Mouse (Mus musculus): ENCODE data around the gene Med8. TPM values are rescaled to one million over a fixed set of nuclear protein-coding genes. Genes with fewer than 3 reads are reported as not detected.

Gene Med8
- 76.1 and 87.3 TPM in 2 replicates for polyA plus RNA-seq (2011; ENCODE audit: insufficient read depth, insufficient read length, low read depth, missing spikeins)

- Histone ChIP-seq H3K9me3 (replicated peaks; ENCODE audit: control insufficient read depth, insufficient read depth, low read length, poor library complexity, severe bottlenecking) (no peaks in the 10 kb centered on the region), H3K36me3 (ENCODE audit: control insufficient read depth, insufficient read depth, low read length, poor library complexity, severe bottlenecking) (peaks cover 14% of the 10 kb centered on the region), H3K27ac (ENCODE audit: insufficient read depth, low read length) (no peak within 1 kb of the TSS), H3K9ac (ENCODE audit: low read depth, poor library complexity, severe bottlenecking) (peak within 1 kb of the TSS; percentile 84), H3K27me3 (ENCODE audit: control insufficient read depth, insufficient read depth, low read length, poor library complexity, severe bottlenecking) (no peaks in the 10 kb centered on the region), H3K4me1 (ENCODE audit: control insufficient read depth, insufficient read depth, low read length) (no peaks in the 10 kb centered on the region), H3K4me3 (ENCODE audit: low read depth, low read length) (peak within 1 kb of the TSS; percentile 89)
- TF ChIP-seq POLR2A (IDR thresholded peaks at IDR 0.05; ENCODE audit: insufficient read depth, low read length): peak; percentile 11
- no peak for TF ChIP-seq EP300 (IDR thresholded peaks at IDR 0.05; ENCODE audit: insufficient read depth, low read depth, low read length)
Measured at GRCm38 (mm10) chr4:118409142-118409900, at the start of gene Med8, which contains the start of gene Szt2. TSS of gene Med8 (plus strand) at chr4:118409337. TSS of gene Szt2 (minus strand) at chr4:118409273.

DNA sequence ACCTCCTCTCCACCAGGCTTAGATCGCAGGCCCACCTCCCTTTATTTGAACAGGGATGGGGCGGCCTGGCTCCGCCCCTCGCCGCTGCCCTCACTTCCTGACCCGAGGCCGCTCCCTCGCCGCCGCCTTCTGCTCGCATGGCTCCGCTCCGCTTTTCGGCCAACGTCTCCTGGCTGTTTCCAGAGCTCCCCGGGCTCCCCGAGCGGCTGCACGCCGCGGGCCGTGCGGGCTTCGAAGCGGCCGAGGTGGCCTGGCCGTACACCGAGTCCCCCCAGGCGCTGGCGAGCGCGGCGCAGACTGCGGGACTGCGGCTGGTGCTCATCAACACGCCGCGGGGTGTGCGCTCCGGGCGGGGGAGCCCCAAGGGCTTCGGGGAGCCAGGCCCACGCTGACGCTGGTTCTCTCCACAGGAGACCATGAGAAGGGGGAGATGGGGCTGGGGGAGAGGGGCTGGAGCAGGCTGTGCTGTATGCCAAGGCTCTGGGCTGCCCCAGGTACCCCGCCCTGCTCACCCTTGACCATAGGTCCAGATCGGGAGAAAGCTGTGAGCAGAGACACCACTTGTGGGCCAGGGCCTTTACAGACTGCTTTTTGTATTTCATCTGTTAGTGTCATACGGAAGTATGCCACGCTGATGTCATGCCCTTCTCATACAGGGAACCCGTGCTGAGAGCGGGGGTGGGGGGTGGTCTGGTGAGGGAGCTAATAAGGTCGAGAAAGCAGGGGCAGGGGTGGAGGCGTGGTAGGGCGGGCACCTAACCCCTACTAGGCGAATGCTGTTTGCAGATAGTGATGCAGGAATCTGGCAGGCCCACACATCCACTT, 49.0 kb upstream of the Med8 start:
- Histone ChIP-seq H3K4me3 (ENCODE audit: low read depth, low read length) (peak overlapping the region; percentile 62), H3K9me3 (replicated peaks; ENCODE audit: control insufficient read depth, insufficient read depth, low read length, poor library complexity, severe bottlenecking) (no peaks in the 10 kb centered on the region), H3K27ac (ENCODE audit: insufficient read depth, low read length) (no peak overlapping the region), H3K9ac (ENCODE audit: low read depth, poor library complexity, severe bottlenecking) (peak overlapping the region; percentile 86), H3K27me3 (ENCODE audit: control insufficient read depth, insufficient read depth, low read length, poor library complexity, severe bottlenecking) (no peaks in the 10 kb centered on the region), H3K4me1 (ENCODE audit: control insufficient read depth, insufficient read depth, low read length) (no peaks in the 10 kb centered on the region), H3K36me3 (ENCODE audit: control insufficient read depth, insufficient read depth, low read length, poor library complexity, severe bottlenecking) (peaks cover 10% of the 10 kb centered on the region)
- no peak for TF ChIP-seq EP300 (IDR thresholded peaks at IDR 0.05; ENCODE audit: insufficient read depth, low read depth, low read length)
- TF ChIP-seq CTCF (IDR thresholded peaks at IDR 0.05; ENCODE audit: low read depth, low read length): no peak
- no peak for TF ChIP-seq POLR2A (IDR thresholded peaks at IDR 0.05; ENCODE audit: insufficient read depth, low read length)

DNA sequence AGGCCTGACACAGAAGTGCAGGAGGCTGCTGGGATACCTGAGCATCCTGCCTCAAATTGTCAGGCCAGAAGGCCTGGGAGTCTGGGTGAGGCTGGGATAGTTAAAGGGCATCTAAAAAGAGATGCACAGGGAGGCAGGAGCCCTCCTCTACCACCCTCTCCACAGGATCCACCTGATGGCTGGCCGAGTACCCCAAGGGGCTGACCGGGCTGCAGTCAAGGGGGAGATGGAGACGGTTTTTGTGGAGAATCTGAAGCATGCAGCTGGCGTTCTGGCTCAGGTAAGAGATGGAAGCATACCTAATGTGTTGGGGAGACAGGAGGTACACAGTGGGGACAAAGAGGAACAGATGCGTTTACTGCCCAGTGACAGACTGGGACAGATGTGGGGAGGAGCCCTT, 47.7 kb upstream of the Med8 start:
- no peak overlapping the region for H3K4me3 ChIP-seq (ENCODE audit: low read depth, low read length)
- no peak overlapping the region for H3K27ac ChIP-seq (ENCODE audit: insufficient read depth, low read length)
- H3K36me3 ChIP-seq (ENCODE audit: control insufficient read depth, insufficient read depth, low read length, poor library complexity, severe bottlenecking): peaks cover 10% of the 10 kb centered on the region

GRCm38 (mm10) chr4:118362879-118363278, 46.3 kb upstream of the Med8 start:
- peaks cover 10% of the 10 kb centered on the region for H3K36me3 ChIP-seq (ENCODE audit: control insufficient read depth, insufficient read depth, low read length, poor library complexity, severe bottlenecking)
- no peak overlapping the region for H3K9ac ChIP-seq (ENCODE audit: low read depth, poor library complexity, severe bottlenecking)
- no peak overlapping the region for H3K27ac ChIP-seq (ENCODE audit: insufficient read depth, low read length)
- no peaks in the 10 kb centered on the region for H3K4me1 ChIP-seq (ENCODE audit: control insufficient read depth, insufficient read depth, low read length)
- no peak overlapping the region for H3K4me3 ChIP-seq (ENCODE audit: low read depth, low read length)
- no peaks in the 10 kb centered on the region for H3K27me3 ChIP-seq (ENCODE audit: control insufficient read depth, insufficient read depth, low read length, poor library complexity, severe bottlenecking)
- no peaks in the 10 kb centered on the region for H3K9me3 ChIP-seq (replicated peaks; ENCODE audit: control insufficient read depth, insufficient read depth, low read length, poor library complexity, severe bottlenecking)
- TF ChIP-seq POLR2A (IDR thresholded peaks at IDR 0.05; ENCODE audit: insufficient read depth, low read length) (no peak), EP300 (IDR thresholded peaks at IDR 0.05; ENCODE audit: insufficient read depth, low read depth, low read length) (no peak), CTCF (IDR thresholded peaks at IDR 0.05; ENCODE audit: low read depth, low read length) (no peak)

More for the DNA sequence above, 47.7 kb upstream of the Med8 start:
- H3K9me3 ChIP-seq (replicated peaks; ENCODE audit: control insufficient read depth, insufficient read depth, low read length, poor library complexity, severe bottlenecking): no peaks in the 10 kb centered on the region
- H3K27me3 ChIP-seq (ENCODE audit: control insufficient read depth, insufficient read depth, low read length, poor library complexity, severe bottlenecking): no peaks in the 10 kb centered on the region
- no peak for TF ChIP-seq CTCF (IDR thresholded peaks at IDR 0.05; ENCODE audit: low read depth, low read length)
- no peak for TF ChIP-seq POLR2A (IDR thresholded peaks at IDR 0.05; ENCODE audit: insufficient read depth, low read length)
- no peak for TF ChIP-seq EP300 (IDR thresholded peaks at IDR 0.05; ENCODE audit: insufficient read depth, low read depth, low read length)
- H3K4me1 ChIP-seq (ENCODE audit: control insufficient read depth, insufficient read depth, low read length): no peaks in the 10 kb centered on the region
- H3K9ac ChIP-seq (ENCODE audit: low read depth, poor library complexity, severe bottlenecking): no peak overlapping the region

DNA sequence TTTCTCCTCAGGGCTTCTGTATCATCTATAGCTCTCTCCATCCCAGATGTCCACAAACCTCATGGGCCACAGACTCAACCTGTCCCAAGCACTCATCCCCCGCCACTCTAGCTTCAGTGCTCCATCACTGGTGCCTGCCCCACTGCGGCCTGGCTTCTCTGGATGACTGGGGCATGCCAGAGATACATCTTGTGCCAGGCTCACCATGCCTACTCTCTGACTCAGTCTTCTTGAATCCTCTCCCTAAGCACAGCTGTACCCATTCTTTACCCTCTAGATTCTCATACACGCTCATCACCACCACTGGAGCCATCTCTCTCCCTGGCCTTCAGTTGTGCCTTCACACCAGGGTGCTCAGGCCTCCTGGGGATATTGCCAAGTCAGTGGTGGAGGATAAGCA, 45.2 kb upstream of the Med8 start:
- peaks cover 14% of the 10 kb centered on the region for H3K36me3 ChIP-seq (ENCODE audit: control insufficient read depth, insufficient read depth, low read length, poor library complexity, severe bottlenecking)

More for the DNA sequence above, 45.2 kb upstream of the Med8 start:
- no peak for TF ChIP-seq CTCF (IDR thresholded peaks at IDR 0.05; ENCODE audit: low read depth, low read length)
- TF ChIP-seq EP300 (IDR thresholded peaks at IDR 0.05; ENCODE audit: insufficient read depth, low read depth, low read length): no peak
- no peak for TF ChIP-seq POLR2A (IDR thresholded peaks at IDR 0.05; ENCODE audit: insufficient read depth, low read length)
- H3K4me3 ChIP-seq (ENCODE audit: low read depth, low read length): no peak overlapping the region
- no peak overlapping the region for H3K9ac ChIP-seq (ENCODE audit: low read depth, poor library complexity, severe bottlenecking)
- H3K27ac ChIP-seq (ENCODE audit: insufficient read depth, low read length): no peak overlapping the region
- no peaks in the 10 kb centered on the region for H3K27me3 ChIP-seq (ENCODE audit: control insufficient read depth, insufficient read depth, low read length, poor library complexity, severe bottlenecking)
- no peaks in the 10 kb centered on the region for H3K4me1 ChIP-seq (ENCODE audit: control insufficient read depth, insufficient read depth, low read length)
- no peaks in the 10 kb centered on the region for H3K9me3 ChIP-seq (replicated peaks; ENCODE audit: control insufficient read depth, insufficient read depth, low read length, poor library complexity, severe bottlenecking)
